Comparison of ENCODE assay signal across 8 mouse cellular contexts in the genomic region with DNA sequence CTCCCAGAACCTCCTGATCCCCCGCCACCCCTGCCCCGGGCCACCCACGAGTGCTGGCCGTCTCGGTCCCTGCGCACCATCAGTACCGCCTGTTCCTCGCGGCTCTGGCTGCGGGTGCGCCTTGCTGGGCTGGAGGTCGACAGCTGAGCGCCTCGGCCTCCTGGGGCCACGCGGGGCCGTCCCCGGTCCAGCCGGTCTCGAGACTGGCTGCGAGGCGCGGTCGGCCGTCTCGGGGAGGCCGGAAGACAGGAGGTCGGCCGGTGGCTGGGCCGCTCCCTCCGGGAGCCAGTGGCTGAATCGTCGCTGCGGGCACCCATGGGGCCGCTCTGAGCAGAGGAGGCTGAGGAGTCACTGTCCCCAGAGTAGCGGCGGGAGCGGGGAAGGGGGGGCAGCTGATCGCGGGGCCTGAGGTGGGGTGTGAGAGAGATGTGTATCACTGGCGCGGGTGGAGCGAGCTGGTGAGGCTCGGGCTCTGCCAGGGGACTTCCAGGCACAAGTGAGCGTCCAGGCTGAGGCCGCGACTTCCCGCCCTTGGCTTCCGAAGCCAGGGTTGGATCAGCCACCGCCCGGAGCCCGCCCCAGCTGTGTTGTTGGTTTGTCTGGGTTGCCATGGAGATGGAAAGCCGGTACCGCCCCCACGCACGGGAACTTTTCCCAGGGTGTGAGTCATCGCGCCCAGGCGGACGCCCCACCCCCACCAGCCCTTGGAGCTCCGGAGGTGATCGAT. TPM values are rescaled to one million over a fixed set of nuclear protein-coding genes. Genes with fewer than 3 reads are reported as not detected.
DNase-seq lines count a peak whose midpoint lies in the region; ATAC-seq and TF ChIP-seq lines count a peak whose summit lies in the region.

No protein-coding gene starts in this region.

- peaks cover 37 to 74% of the 10 kb centered on the region in 2 experiments for H3K4me1 ChIP-seq in CH12.LX (ENCODE audit: control insufficient read depth in 1 of 2, insufficient read depth in 2 of 2)
- peaks cover 65% of the 10 kb centered on the region for H3K4me1 ChIP-seq in forebrain, embryonic 15.5 days
- peaks cover 68% of the 10 kb centered on the region for H3K4me1 ChIP-seq in liver, embryonic 15.5 days (replicated peaks)
- peaks cover 35% of the 10 kb centered on the region for H3K4me1 ChIP-seq in neural tube, embryonic 11.5 days (ENCODE audit: control insufficient read depth, insufficient read depth, low read length)
- peaks cover 69% of the 10 kb centered on the region for H3K4me1 ChIP-seq in testis, adult 2 months (ENCODE audit: control insufficient read depth, insufficient read depth, low read length)

- dilution Hi-C loops in CH12.LX (cut with MboI; ENCODE audit: extremely low pct_ligation_motif_present, extremely low pct_unique_long_range_greater_than_20kb, low sequenced_read_pairs) = no loop called here

- DNase-seq in CH12.LX (ENCODE audit: extremely low read depth) = peak; percentile 85
- peak; percentile 86 for DNase-seq in c-Kit-positive CD71-negative TER-119-negative erythroid progenitor cells, embryonic 14.5 days (ENCODE audit: low read depth)
- peak; percentile 95 to 96 for DNase-seq in heart, postnatal 14 days
- peak; percentile 86 for DNase-seq in large intestine, adult 2 months (ENCODE audit: low read depth, low spot score)
- peak; percentile 80 for DNase-seq in neural tube, embryonic 11.5 days (ENCODE audit: low spot score)

- H3K36me3 ChIP-seq in CH12.LX (replicated peaks in 1 of 2; ENCODE audit: control insufficient read depth in 1 of 2, insufficient read depth in 1 of 2, low read length in 1 of 2) = peaks cover 0 to 14% of the 10 kb centered on the region in 2 experiments
- H3K36me3 ChIP-seq in forebrain, embryonic 15.5 days = no peaks in the 10 kb centered on the region
- H3K36me3 ChIP-seq in liver, embryonic 15.5 days (replicated peaks) = no peaks in the 10 kb centered on the region
- H3K36me3 ChIP-seq in neural tube, embryonic 11.5 days (ENCODE audit: control insufficient read depth, insufficient read depth, low read length) = no peaks in the 10 kb centered on the region
- H3K36me3 ChIP-seq in testis, adult 2 months (ENCODE audit: control insufficient read depth, insufficient read depth, low read length) = no peaks in the 10 kb centered on the region

- 0 out of 2 replicates have a peak, but pooled peaks have one; percentile 14 for ATAC-seq in forebrain, embryonic 15.5 days (replicated peaks)
- ATAC-seq in liver, embryonic 15.5 days (ENCODE audit: insufficient read depth) = peak; percentile 29; the same call in 1 of the 2 replicates
- peak; percentile 29; the same call in 1 of the 2 replicates for ATAC-seq in neural tube, embryonic 11.5 days (ENCODE audit: insufficient read depth, low FRiP score, low TSS enrichment)

- no peaks in the 10 kb centered on the region for H3K79me2 ChIP-seq in CH12.LX (replicated peaks; ENCODE audit: control insufficient read depth, extremely low read depth, insufficient read depth, poor library complexity, severe bottlenecking)

- H3K27me3 ChIP-seq in CH12.LX (replicated peaks) = peaks cover 24% of the 10 kb centered on the region
- peaks cover 70% of the 10 kb centered on the region for H3K27me3 ChIP-seq in forebrain, embryonic 15.5 days
- H3K27me3 ChIP-seq in liver, embryonic 15.5 days = peaks cover 85% of the 10 kb centered on the region
- peaks cover 73% of the 10 kb centered on the region for H3K27me3 ChIP-seq in neural tube, embryonic 11.5 days (ENCODE audit: control insufficient read depth, insufficient read depth, low read length)
- no peaks in the 10 kb centered on the region for H3K27me3 ChIP-seq in testis, adult 2 months (ENCODE audit: control insufficient read depth, insufficient read depth, low read length)

- WGBS in forebrain, embryonic 15.5 days = 2% methylated on average over 61 of the region's 62 CpGs
- WGBS in large intestine, adult 2 months = 4% methylated on average over 62 of the region's 62 CpGs
- 4% methylated on average over 62 of the region's 62 CpGs for WGBS in liver, embryonic 15.5 days (ENCODE audit: insufficient replicate concordance)
- under 1% methylated on average over 57 of the region's 62 CpGs for WGBS in neural tube, embryonic 11.5 days

- TF ChIP-seq POLR2A in CH12.LX (IDR thresholded peaks at IDR 0.05; ENCODE audit: low read depth, low read length) = no peak
- no peak; the same call in none of the 2 replicates for TF ChIP-seq POLR2A in testis, adult 2 months (IDR thresholded peaks at IDR 0.05; ENCODE audit: control insufficient read depth, low read depth, low read length)

- H3K4me2 ChIP-seq in CH12.LX (ENCODE audit: insufficient read depth, low read depth, poor library complexity, severe bottlenecking) = peak overlapping the region; percentile 63
- peak overlapping the region; percentile 71 for H3K4me2 ChIP-seq in forebrain, embryonic 15.5 days (replicated peaks)
- H3K4me2 ChIP-seq in liver, embryonic 15.5 days = peak overlapping the region; percentile 71
- H3K4me2 ChIP-seq in neural tube, embryonic 11.5 days (ENCODE audit: low read depth) = peak overlapping the region; percentile 61

- intact Hi-C loops in heart, postnatal 14 days (cut with DNase I) = no loop called here

- H3K27ac ChIP-seq in CH12.LX (ENCODE audit: insufficient read depth, low read depth) = peak overlapping the region; percentile 34
- no peak overlapping the region for H3K27ac ChIP-seq in forebrain, embryonic 15.5 days (replicated peaks)
- no peak overlapping the region for H3K27ac ChIP-seq in liver, embryonic 15.5 days (replicated peaks)
- no peak overlapping the region for H3K27ac ChIP-seq in neural tube, embryonic 11.5 days (ENCODE audit: low read depth, low read length)
- H3K27ac ChIP-seq in testis, adult 2 months (ENCODE audit: control insufficient read depth, insufficient read depth, low read depth, low read length) = peak overlapping the region; percentile 62

- no peak for TF ChIP-seq CTCF in CH12.LX (conservative IDR thresholded peaks at IDR 0.05 in 1 of 2, IDR thresholded peaks at IDR 0.05 in 1 of 2; ENCODE audit: low read depth in 2 of 2, low read length in 2 of 2)
- no peak for TF ChIP-seq CTCF in testis, adult 2 months (IDR thresholded peaks at IDR 0.05; ENCODE audit: control insufficient read depth, insufficient read depth, insufficient replicate concordance, low read depth, low read length)

- no peak for TF ChIP-seq RAD21 in CH12.LX (IDR thresholded peaks at IDR 0.05; ENCODE audit: low read depth, low read length)

- peak overlapping the region in 1 of 3 experiments; percentile 26 for H3K4me3 ChIP-seq in CH12.LX (replicated peaks in 1 of 3; ENCODE audit: low read depth in 2 of 3, low read length in 2 of 3, poor library complexity in 1 of 3)
- H3K4me3 ChIP-seq in forebrain, embryonic 15.5 days = peak overlapping the region; percentile 36
- peak overlapping the region; percentile 47 for H3K4me3 ChIP-seq in liver, embryonic 15.5 days (replicated peaks)
- H3K4me3 ChIP-seq in neural tube, embryonic 11.5 days (ENCODE audit: low read depth, low read length) = peak overlapping the region; percentile 31
- peak overlapping the region; percentile 93 for H3K4me3 ChIP-seq in testis, adult 2 months (ENCODE audit: control insufficient read depth, low read depth, low read length)

- no peak overlapping the region for H3K9ac ChIP-seq in CH12.LX (ENCODE audit: insufficient read depth, low read depth)
- peak overlapping the region; percentile 2; the same call in 1 of the 2 replicates for H3K9ac ChIP-seq in forebrain, embryonic 15.5 days (replicated peaks)
- peak overlapping the region; percentile 8; the same call in 1 of the 2 replicates for H3K9ac ChIP-seq in liver, embryonic 15.5 days
- peak overlapping the region; percentile 37 for H3K9ac ChIP-seq in neural tube, embryonic 11.5 days (ENCODE audit: low read length)

- in situ Hi-C loops in CH12.LX (cut with MboI; ENCODE audit: low pct_ligation_motif_present, low pct_unique_long_range_greater_than_20kb, low sequenced_read_pairs) = loop anchor here (5.0 kb wide), 1 partner anchor 36 kb away; the partner anchor contains the start of genes Ewsr1 and Rhbdd3

- H3K9me3 ChIP-seq in CH12.LX (replicated peaks; ENCODE audit: low read length) = no peaks in the 10 kb centered on the region
- no peaks in the 10 kb centered on the region for H3K9me3 ChIP-seq in forebrain, embryonic 15.5 days
- no peaks in the 10 kb centered on the region for H3K9me3 ChIP-seq in liver, embryonic 15.5 days (replicated peaks)
- H3K9me3 ChIP-seq in neural tube, embryonic 11.5 days (ENCODE audit: control insufficient read depth, low read length) = no peaks in the 10 kb centered on the region

- TF ChIP-seq EP300 in CH12.LX (IDR thresholded peaks at IDR 0.05; ENCODE audit: low read length) = no peak; the same call in none of the 2 replicates

RNA-seq across cellular contexts. Expression of gene Gas2l1, which starts 3.6 kb away (rescaled TPM):
- total RNA-seq in CH12.LX (2012; rRNA removed) (8.8 and 10.0 TPM in 2 replicates), CH12.LX (2014; rRNA removed) (2.6 and 3.3 TPM in 2 replicates)
- 10.2 and 12.5 TPM in 2 replicates for polyA plus RNA-seq in CH12.LX (2012; ENCODE audit: insufficient read length, low read depth)
- 21.5 and 21.6 TPM in 2 replicates for polyA plus RNA-seq in forebrain, embryonic 15.5 days (2015; fragmentation: Nextera tagmentation; extraction: Ambion mirVana)
- total RNA-seq in heart, postnatal 14 days (2021) = 10 to 100 TPM; 17.8 to 18.7 TPM
- 55.7 and 66.2 TPM in 2 replicates for polyA plus RNA-seq in large intestine, adult 2 months (2012; rRNA removed)
- 12.1 and 16.8 TPM in 2 replicates for polyA plus RNA-seq in liver, embryonic 15.5 days (2015; fragmentation: Nextera tagmentation; extraction: Ambion mirVana)
- polyA plus RNA-seq in neural tube, embryonic 11.5 days (2014; fragmentation: Nextera tagmentation; extraction: Ambion mirVana) = 32.1 and 32.9 TPM in 2 replicates
- 116 and 124 TPM in 2 replicates for polyA plus RNA-seq in testis, adult 2 months (2012; rRNA removed)

RNA-seq across cellular contexts. Expression of gene Rasl10a, which starts 3.6 kb away (rescaled TPM):
- total RNA-seq in CH12.LX (2012; rRNA removed) (6.5 and 9.1 TPM in 2 replicates), CH12.LX (2014; rRNA removed) (2.1 and 3.0 TPM in 2 replicates)
- polyA plus RNA-seq in CH12.LX (2012; ENCODE audit: insufficient read length, low read depth) = 6.3 and 7.5 TPM in 2 replicates
- polyA plus RNA-seq in forebrain, embryonic 15.5 days (2015; fragmentation: Nextera tagmentation; extraction: Ambion mirVana) = 0.56 and 0.78 TPM in 2 replicates
- total RNA-seq in heart, postnatal 14 days (2021) = 1 to 10 TPM; 3.7 to 4.4 TPM
- 0.91 and 1.1 TPM in 2 replicates for polyA plus RNA-seq in large intestine, adult 2 months (2012; rRNA removed)
- 0.25 and 0.33 TPM in 2 replicates for polyA plus RNA-seq in liver, embryonic 15.5 days (2015; fragmentation: Nextera tagmentation; extraction: Ambion mirVana)
- polyA plus RNA-seq in neural tube, embryonic 11.5 days (2014; fragmentation: Nextera tagmentation; extraction: Ambion mirVana) = 0.66 and 0.74 TPM in 2 replicates
- polyA plus RNA-seq in testis, adult 2 months (2012; rRNA removed) = 2.5 and 3.9 TPM in 2 replicates

RNA-seq across cellular contexts. Expression of gene Rhbdd3, which starts 37.1 kb away (rescaled TPM):
- total RNA-seq in CH12.LX (2012; rRNA removed) (16.8 and 17.0 TPM in 2 replicates), CH12.LX (2014; rRNA removed) (11.6 and 15.0 TPM in 2 replicates)
- polyA plus RNA-seq in CH12.LX (2012; ENCODE audit: insufficient read length, low read depth) = 16.0 and 20.6 TPM in 2 replicates
- 29.5 and 31.6 TPM in 2 replicates for polyA plus RNA-seq in forebrain, embryonic 15.5 days (2015; fragmentation: Nextera tagmentation; extraction: Ambion mirVana)
- 10 to 100 TPM; 18.7 to 20.5 TPM for total RNA-seq in heart, postnatal 14 days (2021)
- polyA plus RNA-seq in large intestine, adult 2 months (2012; rRNA removed) = 19.7 and 20.3 TPM in 2 replicates
- 12.0 and 13.4 TPM in 2 replicates for polyA plus RNA-seq in liver, embryonic 15.5 days (2015; fragmentation: Nextera tagmentation; extraction: Ambion mirVana)
- 21.4 and 23.8 TPM in 2 replicates for polyA plus RNA-seq in neural tube, embryonic 11.5 days (2014; fragmentation: Nextera tagmentation; extraction: Ambion mirVana)
- polyA plus RNA-seq in testis, adult 2 months (2012; rRNA removed) = 232 and 237 TPM in 2 replicates

RNA-seq across cellular contexts. Expression of gene Ewsr1, which starts 37.5 kb away (rescaled TPM):
- 399 and 425 TPM in 2 replicates for total RNA-seq in CH12.LX (2012; rRNA removed)
- 418 and 428 TPM in 2 replicates for total RNA-seq in CH12.LX (2014; rRNA removed)
- polyA plus RNA-seq in CH12.LX (2012; ENCODE audit: insufficient read length, low read depth) = 1,159 and 1,267 TPM in 2 replicates
- 762 and 793 TPM in 2 replicates for polyA plus RNA-seq in forebrain, embryonic 15.5 days (2015; fragmentation: Nextera tagmentation; extraction: Ambion mirVana)
- total RNA-seq in heart, postnatal 14 days (2021) = 100 to 1,000 TPM; 119 to 131 TPM
- 149 and 350 TPM in 2 replicates for polyA plus RNA-seq in large intestine, adult 2 months (2012; rRNA removed)
- polyA plus RNA-seq in liver, embryonic 15.5 days (2015; fragmentation: Nextera tagmentation; extraction: Ambion mirVana) = 255 and 279 TPM in 2 replicates
- polyA plus RNA-seq in neural tube, embryonic 11.5 days (2014; fragmentation: Nextera tagmentation; extraction: Ambion mirVana) = 449 and 456 TPM in 2 replicates
- polyA plus RNA-seq in testis, adult 2 months (2012; rRNA removed) = 433 and 510 TPM in 2 replicates

Comparison
In these comparisons a context has a peak if more than half of its experiments do, and no peak if none do; other contexts are left out.
1. H3K27ac ChIP-seq: peak in CH12.LX (single experiment) and testis, adult 2 months (single experiment); none in forebrain, embryonic 15.5 days (single experiment), liver, embryonic 15.5 days (single experiment) and neural tube, embryonic 11.5 days (single experiment).
2. Peak in every context shown above with its lines, with median percentiles within 50 percentile points of each other: DNase-seq, H3K4me2 ChIP-seq and ATAC-seq.